Mouse (Mus musculus): ENCODE data around the gene Bbox1. TPM values are rescaled to one million over a fixed set of nuclear protein-coding genes. Genes with fewer than 3 reads are reported as not detected.

Bbox1 gene
- polyA plus RNA-seq, 1 experiment from 2014 or later, result not detected

DNA sequence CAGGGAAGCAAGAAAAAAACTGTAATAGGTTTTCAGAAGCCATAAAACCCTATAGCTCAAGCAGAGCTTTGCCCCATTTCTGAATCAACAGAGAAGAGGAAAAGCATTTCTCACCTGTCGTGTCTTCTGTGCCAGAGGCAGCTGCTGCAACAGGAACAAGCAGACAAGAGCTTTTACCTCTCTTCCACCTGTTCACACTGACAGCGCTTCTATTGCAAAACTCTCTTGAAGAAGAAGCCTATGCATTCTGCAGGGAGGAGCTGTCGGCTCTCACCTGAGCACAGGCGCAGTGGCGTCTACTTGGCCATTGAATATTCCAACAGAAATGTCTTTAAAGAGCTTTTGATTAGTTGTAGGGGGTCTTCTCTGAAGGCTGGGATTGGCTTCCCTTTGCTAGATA is 286 bp downstream of the Bbox1 start:
- no peak overlapping the region for H3K4me3 ChIP-seq
- no peak overlapping the region for H3K9ac ChIP-seq
- ATAC-seq (ENCODE audit: low read depth), result no peak
- no peaks in the 10 kb centered on the region for H3K9me3 ChIP-seq
- no peaks in the 10 kb centered on the region for H3K4me1 ChIP-seq (replicated peaks)
- H3K27me3 ChIP-seq, result no peaks in the 10 kb centered on the region
- H3K27ac ChIP-seq (replicated peaks), result no peak overlapping the region
- no peaks in the 10 kb centered on the region for H3K36me3 ChIP-seq
- WGBS, result 85% methylated on average over 5 of the region's 5 CpGs
- no peak overlapping the region for H3K4me2 ChIP-seq

DNA sequence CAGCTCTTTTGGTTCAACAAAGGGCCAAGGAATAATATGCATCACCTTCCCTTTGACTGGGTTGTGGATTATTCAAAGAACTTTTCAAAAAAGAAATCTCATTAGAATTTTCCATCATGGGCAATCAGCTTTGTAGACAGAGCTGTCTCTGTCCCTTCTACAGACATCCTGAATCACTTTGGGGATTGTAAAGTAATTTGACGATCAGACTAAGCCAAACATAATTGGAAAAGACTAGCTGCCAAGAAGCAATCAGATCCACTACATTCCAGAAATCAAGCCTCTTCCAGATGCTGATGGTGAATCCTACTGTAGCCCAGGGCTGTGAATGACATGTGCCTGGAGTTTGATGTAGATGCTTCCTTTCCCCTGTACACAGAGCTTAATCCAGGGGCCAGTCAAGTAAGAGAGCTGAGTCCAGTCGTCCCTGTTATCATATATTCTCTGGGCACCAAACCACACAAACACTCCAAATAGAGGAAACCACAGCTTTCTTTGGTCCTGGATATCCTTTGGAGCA is 995 bp downstream of the Bbox1 start:
- no peaks in the 10 kb centered on the region for H3K4me1 ChIP-seq (replicated peaks)
- no peaks in the 10 kb centered on the region for H3K36me3 ChIP-seq
- ATAC-seq (ENCODE audit: low read depth), result no peak
- WGBS, result 66% methylated on average over 2 of the region's 2 CpGs
- no peak overlapping the region for H3K4me2 ChIP-seq
- no peaks in the 10 kb centered on the region for H3K27me3 ChIP-seq
- no peaks in the 10 kb centered on the region for H3K9me3 ChIP-seq
- H3K27ac ChIP-seq (replicated peaks), result no peak overlapping the region
- H3K4me3 ChIP-seq, result no peak overlapping the region
- H3K9ac ChIP-seq, result no peak overlapping the region

DNA sequence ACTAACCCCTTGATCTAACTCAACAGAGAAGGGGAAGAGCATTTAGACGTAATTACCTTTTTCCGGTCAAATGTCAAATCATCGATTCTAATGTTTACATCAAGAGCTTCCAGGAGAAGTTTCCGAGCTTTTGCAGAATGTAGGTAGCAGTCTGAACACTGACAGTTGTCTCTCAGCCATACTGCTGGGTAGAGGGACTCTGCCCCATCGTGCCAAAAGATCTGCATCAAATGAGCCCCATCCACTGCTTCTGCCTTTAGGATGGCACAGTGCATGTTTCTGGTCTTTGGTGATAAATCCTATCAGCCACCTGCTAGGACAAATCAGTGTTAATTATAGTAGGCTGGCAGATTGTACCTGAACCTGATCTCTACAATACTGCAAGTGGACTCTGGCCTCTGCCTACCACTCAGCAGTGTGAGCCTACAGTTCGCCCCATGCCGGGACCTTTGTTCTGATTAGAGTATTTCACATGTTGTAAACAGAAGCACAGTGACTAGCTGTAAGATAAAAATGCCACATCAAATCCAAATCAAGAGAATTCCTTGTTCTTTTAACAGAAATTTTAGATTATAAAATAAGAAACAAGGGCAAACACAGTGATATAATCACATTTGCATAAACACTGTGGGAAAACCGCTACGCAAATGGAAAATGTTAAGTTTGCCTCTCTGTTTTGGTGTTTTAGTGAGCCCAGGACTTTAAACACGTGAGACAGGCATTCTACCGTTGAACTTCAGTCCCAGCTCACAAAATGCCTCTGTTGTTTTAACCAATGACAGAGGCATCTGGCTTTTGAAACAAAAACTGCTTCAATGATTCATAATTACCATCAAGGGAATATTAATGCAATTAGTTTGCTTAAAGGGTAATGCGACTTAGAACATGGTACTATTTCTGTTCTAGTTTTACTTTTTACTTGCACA is 8.7 kb downstream of the Bbox1 start:
- H3K27me3 ChIP-seq, result no peaks in the 10 kb centered on the region
- no peak overlapping the region for H3K27ac ChIP-seq (replicated peaks)
- H3K4me1 ChIP-seq (replicated peaks), result no peaks in the 10 kb centered on the region
- no peak overlapping the region for H3K4me3 ChIP-seq
- H3K36me3 ChIP-seq, result no peaks in the 10 kb centered on the region
- no peak overlapping the region for H3K4me2 ChIP-seq
- 84% methylated on average over 12 of the region's 12 CpGs for WGBS
- no peaks in the 10 kb centered on the region for H3K9me3 ChIP-seq
- no peak overlapping the region for H3K9ac ChIP-seq
- no peak for ATAC-seq (ENCODE audit: low read depth)

DNA sequence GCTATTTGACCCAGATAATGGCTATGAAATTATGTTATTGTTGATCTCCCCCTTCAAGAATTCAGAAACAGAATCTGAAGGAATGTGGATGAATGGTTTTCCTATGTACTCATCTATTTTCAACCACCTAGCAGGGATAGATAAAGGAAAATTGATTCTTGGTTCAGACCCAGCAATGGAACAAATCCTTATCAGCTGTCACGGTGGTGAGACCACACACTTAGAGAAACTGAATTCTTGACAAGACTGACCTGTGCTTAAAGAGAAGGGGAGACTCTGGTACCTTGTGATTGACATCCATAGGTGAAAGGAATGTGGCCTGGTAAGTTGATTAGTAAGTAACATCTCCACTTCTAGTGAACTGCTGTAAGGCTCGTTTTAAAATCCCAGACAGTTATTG is 12.1 kb downstream of the Bbox1 start:
- 82% methylated on average over 2 of the region's 2 CpGs for WGBS
- no peak for ATAC-seq (ENCODE audit: low read depth)

DNA sequence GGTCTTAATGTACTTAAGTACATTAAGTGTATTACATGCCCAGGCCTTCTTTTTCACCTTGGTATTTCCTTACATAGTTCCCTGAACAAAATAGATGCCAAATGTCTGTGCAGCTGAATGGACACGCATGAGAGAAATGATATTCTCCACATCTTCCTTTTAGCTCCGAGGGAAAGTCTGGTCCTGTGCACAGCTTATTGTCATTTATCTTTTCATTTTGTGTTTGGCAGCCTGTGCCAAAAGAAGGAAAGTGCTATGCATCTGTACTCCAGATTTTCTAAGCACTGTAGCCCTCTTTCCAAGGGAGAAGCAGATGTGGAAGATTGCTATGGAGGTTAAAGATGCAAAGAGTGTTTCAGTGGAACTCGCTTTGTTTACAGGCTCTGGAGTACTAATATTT is 13.0 kb downstream of the Bbox1 start:
- no peaks in the 10 kb centered on the region for H3K36me3 ChIP-seq
- H3K4me2 ChIP-seq, result no peak overlapping the region
- H3K9ac ChIP-seq, result no peak overlapping the region
- no peaks in the 10 kb centered on the region for H3K4me1 ChIP-seq (replicated peaks)
- no peak overlapping the region for H3K27ac ChIP-seq (replicated peaks)
- ATAC-seq (ENCODE audit: low read depth), result no peak
- WGBS, result 76% methylated on average over 3 of the region's 3 CpGs
- H3K9me3 ChIP-seq, result no peaks in the 10 kb centered on the region
- no peaks in the 10 kb centered on the region for H3K27me3 ChIP-seq
- H3K4me3 ChIP-seq, result no peak overlapping the region

More for the DNA sequence above, 12.1 kb downstream of the Bbox1 start:
- Histone ChIP-seq H3K27ac (replicated peaks) (no peak overlapping the region), H3K4me2 (no peak overlapping the region), H3K4me1 (replicated peaks) (no peaks in the 10 kb centered on the region), H3K4me3 (no peak overlapping the region), H3K36me3 (no peaks in the 10 kb centered on the region), H3K9me3 (no peaks in the 10 kb centered on the region), H3K27me3 (no peaks in the 10 kb centered on the region), H3K9ac (no peak overlapping the region)

DNA sequence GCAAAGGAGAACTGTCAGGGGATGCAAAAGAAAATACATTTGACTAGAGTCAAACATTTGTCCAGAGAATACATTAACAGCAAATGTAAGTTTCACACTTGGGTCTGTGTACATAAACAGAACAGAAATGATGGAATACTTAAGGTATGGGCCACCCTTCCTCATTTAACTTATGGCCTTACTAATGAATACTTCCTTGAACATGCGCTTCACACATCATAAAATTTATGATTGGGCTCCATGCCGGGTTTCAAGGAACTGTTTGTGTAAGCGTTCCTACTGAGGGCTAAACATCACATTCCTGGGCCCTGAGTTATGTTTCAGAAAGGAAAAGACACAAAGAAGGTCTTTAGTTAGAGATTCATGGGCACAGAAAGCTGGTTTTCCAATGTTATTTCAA is 19.4 kb downstream of the Bbox1 start:
- ATAC-seq (ENCODE audit: low read depth), result no peak
- no peak overlapping the region for H3K4me2 ChIP-seq
- H3K27ac ChIP-seq (replicated peaks), result no peak overlapping the region
- no peaks in the 10 kb centered on the region for H3K36me3 ChIP-seq
- no peaks in the 10 kb centered on the region for H3K27me3 ChIP-seq
- no peak overlapping the region for H3K9ac ChIP-seq
- no peaks in the 10 kb centered on the region for H3K9me3 ChIP-seq
- WGBS, result 47% methylated on average over 3 of the region's 3 CpGs
- 0 out of 2 replicates have a peak, but pooled peaks cover 3% of the 10 kb centered on the region for H3K4me1 ChIP-seq (replicated peaks)
- H3K4me3 ChIP-seq, result no peak overlapping the region

DNA sequence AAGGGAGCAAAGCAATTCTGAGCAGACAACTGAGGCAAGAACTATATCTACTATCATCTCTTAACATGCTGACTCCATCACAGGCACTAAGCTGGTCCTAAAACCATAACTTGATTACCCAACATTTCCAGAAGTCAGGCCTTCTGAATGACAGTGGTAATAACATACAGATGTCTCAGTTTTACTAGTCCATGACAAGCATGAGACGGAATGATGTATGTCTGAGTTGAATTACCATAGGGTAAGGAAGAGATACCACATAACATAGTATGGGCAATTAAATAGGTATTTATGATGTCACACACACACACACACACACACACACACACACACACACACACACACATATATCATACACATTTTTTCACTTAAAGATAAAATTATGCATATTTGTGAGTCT is 26.4 kb downstream of the Bbox1 start:
- Histone ChIP-seq H3K4me1 (replicated peaks) (no peaks in the 10 kb centered on the region), H3K4me2 (no peak overlapping the region), H3K27me3 (no peaks in the 10 kb centered on the region), H3K9me3 (no peaks in the 10 kb centered on the region), H3K4me3 (no peak overlapping the region), H3K9ac (no peak overlapping the region), H3K36me3 (no peaks in the 10 kb centered on the region), H3K27ac (replicated peaks) (no peak overlapping the region)
- 93% methylated on average over 1 of the region's 1 CpGs for WGBS
- ATAC-seq (ENCODE audit: low read depth), result no peak

DNA sequence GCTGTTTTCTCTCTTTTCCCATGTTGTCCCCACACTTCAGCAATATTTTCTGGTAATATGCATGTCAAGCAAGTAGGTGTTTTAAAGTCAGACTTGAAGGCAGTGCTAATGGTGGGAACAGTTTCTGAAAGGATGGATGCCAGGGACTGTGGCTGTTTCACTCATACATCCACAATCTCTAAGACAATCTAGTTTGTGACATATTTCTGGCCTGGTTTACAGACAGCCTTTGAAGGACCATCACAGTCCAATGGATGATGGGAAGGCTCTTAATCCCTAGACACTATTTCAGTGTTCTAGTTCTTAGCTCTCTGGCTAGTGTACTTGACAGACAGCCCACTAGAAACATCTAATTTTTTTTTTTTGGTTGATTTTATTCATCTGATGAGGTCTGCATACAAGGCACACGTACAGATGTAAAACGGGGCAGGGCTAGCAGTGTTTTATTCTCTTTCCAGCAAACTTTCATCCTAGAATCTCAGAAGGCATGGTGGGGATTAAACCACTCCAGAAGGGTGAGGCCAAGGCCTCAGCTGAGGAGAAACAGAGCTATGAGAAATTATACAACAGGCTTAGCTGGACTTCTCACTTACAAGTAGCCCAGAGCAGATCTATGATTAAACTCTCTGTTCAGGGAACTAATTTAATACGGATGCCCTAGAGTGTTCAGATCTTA is 28.4 kb downstream of the Bbox1 start:
- Histone ChIP-seq H3K9me3 (no peaks in the 10 kb centered on the region), H3K4me1 (replicated peaks) (no peaks in the 10 kb centered on the region), H3K4me3 (no peak overlapping the region), H3K27ac (replicated peaks) (no peak overlapping the region), H3K4me2 (no peak overlapping the region), H3K36me3 (no peaks in the 10 kb centered on the region), H3K27me3 (no peaks in the 10 kb centered on the region), H3K9ac (no peak overlapping the region)
- ATAC-seq (ENCODE audit: low read depth), result no peak
- 94% methylated on average over 3 of the region's 3 CpGs for WGBS

DNA sequence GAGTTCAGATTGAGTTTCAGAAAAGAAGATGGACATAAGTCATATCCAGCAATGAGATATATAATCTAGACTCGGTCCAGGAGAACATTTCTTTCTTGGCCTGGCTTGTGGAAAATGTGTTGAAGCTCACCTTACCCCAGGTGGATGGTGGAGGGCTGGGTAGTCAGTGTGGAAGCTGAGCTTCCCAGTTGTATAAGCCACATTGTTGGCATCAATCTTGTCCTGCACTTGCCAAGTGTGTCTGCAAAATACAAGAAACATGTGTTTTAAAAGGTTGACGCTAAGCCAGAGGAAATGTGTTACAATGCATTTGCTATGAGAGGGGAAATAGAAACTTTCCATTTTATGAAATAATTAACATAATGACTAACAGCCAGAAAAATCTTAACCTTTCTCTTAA is 38.9 kb downstream of the Bbox1 start:
- 82% methylated on average over 2 of the region's 2 CpGs for WGBS
- ATAC-seq (ENCODE audit: low read depth), result no peak

DNA sequence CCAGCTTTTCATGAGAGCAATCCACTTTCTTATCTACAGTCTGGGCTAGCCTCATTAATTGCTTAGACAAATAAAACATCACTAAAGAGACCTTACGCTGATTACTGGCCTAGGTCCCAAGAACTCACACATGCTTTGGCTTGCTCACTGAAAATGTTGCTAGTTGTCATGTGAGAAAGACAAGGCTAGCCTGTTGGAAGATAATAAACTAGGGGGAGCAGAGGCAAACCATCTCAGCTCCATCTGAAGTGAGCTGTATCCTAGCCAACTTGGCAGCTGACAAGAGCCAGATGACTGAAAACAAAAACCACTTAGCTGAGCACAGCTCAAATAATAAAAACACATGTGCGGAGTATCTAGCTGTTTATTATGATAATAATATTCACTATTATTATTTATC is 40.2 kb downstream of the Bbox1 start:
- Histone ChIP-seq H3K9ac (no peak overlapping the region), H3K36me3 (no peaks in the 10 kb centered on the region), H3K4me3 (no peak overlapping the region), H3K4me1 (replicated peaks) (no peaks in the 10 kb centered on the region), H3K4me2 (no peak overlapping the region), H3K9me3 (no peaks in the 10 kb centered on the region), H3K27ac (replicated peaks) (no peak overlapping the region), H3K27me3 (no peaks in the 10 kb centered on the region)
- no peak for ATAC-seq (ENCODE audit: low read depth)
- 79% methylated on average over 2 of the region's 2 CpGs for WGBS

More for the DNA sequence above, 38.9 kb downstream of the Bbox1 start:
- Histone ChIP-seq H3K4me1 (replicated peaks) (no peaks in the 10 kb centered on the region), H3K4me2 (no peak overlapping the region), H3K9ac (no peak overlapping the region), H3K27me3 (no peaks in the 10 kb centered on the region), H3K36me3 (no peaks in the 10 kb centered on the region), H3K4me3 (no peak overlapping the region), H3K9me3 (no peaks in the 10 kb centered on the region), H3K27ac (replicated peaks) (no peak overlapping the region)

DNA sequence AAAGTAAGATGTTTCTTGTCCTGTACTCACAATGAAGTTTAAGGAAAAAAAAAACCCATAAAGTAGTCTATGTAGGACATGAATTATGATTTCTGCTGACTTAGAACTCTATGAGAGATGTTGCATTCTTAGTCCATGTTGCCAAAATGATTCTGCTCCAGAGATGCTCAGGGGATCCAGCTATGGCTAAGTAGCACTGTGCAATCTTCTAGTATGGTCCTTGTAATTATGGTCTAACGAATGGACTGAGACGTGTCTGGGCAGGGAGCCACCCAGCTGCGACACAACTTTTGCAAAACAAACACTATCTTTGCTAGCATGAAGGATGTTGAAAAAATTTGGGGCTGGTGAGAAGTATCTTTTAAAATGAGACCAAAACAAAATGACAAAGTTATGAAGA is 45.1 kb downstream of the Bbox1 start:
- Histone ChIP-seq H3K9ac (no peak overlapping the region), H3K9me3 (no peaks in the 10 kb centered on the region), H3K4me1 (replicated peaks) (no peaks in the 10 kb centered on the region), H3K4me3 (no peak overlapping the region), H3K27me3 (no peaks in the 10 kb centered on the region), H3K36me3 (no peaks in the 10 kb centered on the region), H3K4me2 (no peak overlapping the region), H3K27ac (replicated peaks) (no peak overlapping the region)
- ATAC-seq (ENCODE audit: low read depth), result no peak
- WGBS, result 87% methylated on average over 3 of the region's 3 CpGs

DNA sequence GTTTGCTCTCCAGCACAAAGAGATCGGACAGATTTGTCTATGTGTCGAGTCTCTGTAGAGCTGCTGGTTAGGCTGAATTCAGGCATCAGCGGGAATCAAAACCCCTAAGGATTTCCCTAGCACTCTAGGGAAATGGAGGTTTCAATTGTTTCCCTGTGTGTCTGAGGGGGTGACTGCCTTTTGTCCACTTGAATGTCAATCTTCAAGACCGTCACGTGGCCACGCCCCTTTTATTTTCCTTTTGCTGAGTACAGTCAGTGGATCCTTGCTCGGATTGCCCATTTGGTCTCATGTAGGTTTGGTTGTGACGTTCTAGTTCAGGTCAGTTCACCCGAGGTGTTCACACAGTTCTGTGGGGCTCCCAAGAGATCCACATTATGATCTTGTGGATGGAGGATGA is 82.1 kb downstream of the Bbox1 start:
- H3K4me2 ChIP-seq, result no peak overlapping the region
- peaks cover 5% of the 10 kb centered on the region; the same call in 1 of the 2 replicates for H3K4me1 ChIP-seq (replicated peaks)
- 76% methylated on average over 9 of the region's 9 CpGs for WGBS
- H3K27me3 ChIP-seq, result no peaks in the 10 kb centered on the region
- H3K9me3 ChIP-seq, result no peaks in the 10 kb centered on the region
- no peak overlapping the region for H3K9ac ChIP-seq
- H3K36me3 ChIP-seq, result no peaks in the 10 kb centered on the region
- H3K4me3 ChIP-seq, result no peak overlapping the region
- H3K27ac ChIP-seq (replicated peaks), result no peak overlapping the region
- ATAC-seq (ENCODE audit: low read depth), result no peak

Data from neural tube, embryonic 13.5 days (tissue).